Mouse (Mus musculus): ENCODE measurements around the gene Cbfa2t2. TPM values are rescaled to one million over a fixed set of nuclear protein-coding genes. Genes with fewer than 3 reads are reported as not detected.
"Not testable (repeated sequence)": the region's sequence is repeated elsewhere in the genome, so short reads cannot be mapped to it uniquely, and the experiment has no call there.

The Cbfa2t2 gene
- total and polyA plus RNA-seq, 2 experiments from 2014 or later = 31.9 to 41.8 TPM

DNA sequence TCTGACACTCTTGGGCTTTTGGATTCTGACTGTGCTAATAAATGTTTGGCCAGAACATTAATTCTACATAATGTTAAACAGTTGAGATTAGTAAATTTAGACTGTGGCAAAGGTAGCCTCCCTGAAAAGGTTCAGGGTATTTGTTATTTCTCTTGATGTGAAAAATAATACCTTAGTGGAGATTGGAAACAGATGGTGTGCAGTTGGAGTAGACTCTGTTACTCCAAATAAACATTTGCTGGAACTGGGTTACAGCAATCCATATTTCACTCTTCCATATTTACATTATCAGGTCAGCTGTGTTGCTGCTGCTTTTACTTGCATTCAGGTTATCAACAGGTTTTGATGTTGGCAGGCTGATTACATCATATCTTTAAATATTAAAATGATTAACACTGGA, 55.5 kb downstream of the Cbfa2t2 start:
- Histone ChIP-seq H3K27me3 (ENCODE audit: insufficient read depth, low read length) (no peaks in the 10 kb centered on the region), H3K4me3 (ENCODE audit: low read depth, low read length) (no peak overlapping the region), H3K36me3 (ENCODE audit: insufficient read depth) (no peaks in the 10 kb centered on the region), H3K9ac (no peak overlapping the region), H3K9me3 (ENCODE audit: low read length) (no peaks in the 10 kb centered on the region), H3K4me1 (ENCODE audit: insufficient read depth) (peaks cover 6% of the 10 kb centered on the region; the same call in 1 of the 2 replicates), H3K4me2 (ENCODE audit: low read depth) (no peak overlapping the region), H3K27ac (ENCODE audit: low read depth, low read length) (no peak overlapping the region)
- DNase-seq = no peak
- ATAC-seq = no peak
- TF ChIP-seq CTCF (IDR thresholded peaks at IDR 0.05; ENCODE audit: low read depth) = no peak

DNA sequence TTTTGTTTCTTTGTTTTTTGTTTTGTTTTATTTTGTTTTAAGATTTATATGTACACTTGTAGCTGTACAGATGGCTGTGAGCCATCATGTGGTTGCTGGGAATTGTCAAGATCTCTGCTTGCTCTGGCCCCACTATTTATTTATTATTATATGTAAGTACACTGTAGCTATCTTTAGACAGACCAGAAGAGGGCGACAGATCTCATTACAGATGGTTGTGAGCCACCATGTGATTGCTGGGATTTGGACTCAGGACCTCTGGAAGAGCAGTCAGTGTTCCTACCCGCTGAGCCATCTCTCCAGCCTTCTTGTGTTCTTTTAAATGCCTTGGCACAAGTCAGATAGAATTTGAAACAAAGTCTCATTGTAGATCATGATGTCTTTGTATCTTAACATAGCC, 57.3 kb downstream of the Cbfa2t2 start:
- ATAC-seq; H3K4me2 ChIP-seq (ENCODE audit: low read depth); H3K4me1 ChIP-seq (ENCODE audit: insufficient read depth); H3K9me3 ChIP-seq (ENCODE audit: low read length); H3K9ac ChIP-seq; DNase-seq; H3K27me3 ChIP-seq (ENCODE audit: insufficient read depth, low read length); H3K36me3 ChIP-seq (ENCODE audit: insufficient read depth); H3K4me3 ChIP-seq (ENCODE audit: low read depth, low read length); H3K27ac ChIP-seq (ENCODE audit: low read depth, low read length): not testable (repeated sequence)
- 48% methylated on average over 2 of the region's 2 CpGs for WGBS

DNA sequence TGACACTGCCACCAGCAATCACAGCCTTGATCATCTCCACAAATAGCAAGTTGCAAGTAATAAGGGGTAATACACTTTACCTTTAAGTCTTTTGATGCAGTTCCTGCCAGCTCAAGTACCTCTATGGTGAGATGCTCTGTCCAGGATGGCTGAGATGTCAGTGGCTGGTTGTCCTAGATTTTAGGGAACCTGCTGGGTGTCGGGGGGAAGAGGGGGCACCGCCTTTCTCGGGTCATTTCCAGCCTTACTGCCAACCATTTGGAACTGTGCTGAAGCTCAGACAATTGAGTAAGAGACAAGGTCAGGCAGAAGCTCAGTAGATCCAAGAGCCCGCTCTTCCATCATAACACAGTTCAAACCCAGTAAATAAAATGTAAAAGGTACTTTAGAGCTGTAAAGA, 58.7 kb downstream of the Cbfa2t2 start:
- Histone ChIP-seq H3K4me3 (ENCODE audit: low read depth, low read length) (no peak overlapping the region), H3K4me1 (ENCODE audit: insufficient read depth) (peaks cover 6% of the 10 kb centered on the region; the same call in 1 of the 2 replicates), H3K27ac (ENCODE audit: low read depth, low read length) (no peak overlapping the region), H3K4me2 (ENCODE audit: low read depth) (no peak overlapping the region), H3K9ac (no peak overlapping the region), H3K36me3 (ENCODE audit: insufficient read depth) (no peaks in the 10 kb centered on the region), H3K27me3 (ENCODE audit: insufficient read depth, low read length) (no peaks in the 10 kb centered on the region), H3K9me3 (ENCODE audit: low read length) (no peaks in the 10 kb centered on the region)
- no peak for TF ChIP-seq CTCF (IDR thresholded peaks at IDR 0.05; ENCODE audit: low read depth)
- ATAC-seq = no peak
- no peak for DNase-seq
- 96% methylated on average over 4 of the region's 4 CpGs for WGBS

DNA sequence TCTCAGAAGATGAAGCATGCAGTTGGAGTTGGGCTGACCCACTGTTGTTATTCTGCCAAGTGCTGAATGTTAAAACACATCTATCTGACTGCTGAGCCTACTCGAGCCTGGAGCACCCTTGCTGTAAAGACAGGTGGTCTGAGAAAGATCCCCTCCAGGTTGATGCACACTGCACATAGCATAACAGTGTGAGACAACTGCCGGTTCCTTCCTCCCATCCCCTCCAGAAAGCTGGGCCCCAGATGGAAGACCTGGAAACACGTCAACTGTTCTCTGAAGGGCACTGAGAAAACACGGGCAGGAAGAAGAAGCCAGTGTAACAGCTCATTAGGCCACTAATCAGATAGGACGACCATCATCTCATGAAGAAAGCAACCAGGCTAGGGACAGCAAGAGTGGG, 62.3 kb downstream of the Cbfa2t2 start:
- Histone ChIP-seq H3K27me3 (ENCODE audit: insufficient read depth, low read length) (no peaks in the 10 kb centered on the region), H3K4me3 (ENCODE audit: low read depth, low read length) (no peak overlapping the region), H3K36me3 (ENCODE audit: insufficient read depth) (no peaks in the 10 kb centered on the region), H3K9ac (no peak overlapping the region), H3K4me2 (ENCODE audit: low read depth) (no peak overlapping the region), H3K27ac (ENCODE audit: low read depth, low read length) (0 out of 2 replicates have a peak overlapping the region, but pooled peaks have one; percentile 9), H3K9me3 (ENCODE audit: low read length) (no peaks in the 10 kb centered on the region), H3K4me1 (ENCODE audit: insufficient read depth) (no peaks in the 10 kb centered on the region)
- no peak for TF ChIP-seq CTCF (IDR thresholded peaks at IDR 0.05; ENCODE audit: low read depth)
- ATAC-seq = no peak
- no peak for DNase-seq
- 46% methylated on average over 5 of the region's 5 CpGs for WGBS

DNA sequence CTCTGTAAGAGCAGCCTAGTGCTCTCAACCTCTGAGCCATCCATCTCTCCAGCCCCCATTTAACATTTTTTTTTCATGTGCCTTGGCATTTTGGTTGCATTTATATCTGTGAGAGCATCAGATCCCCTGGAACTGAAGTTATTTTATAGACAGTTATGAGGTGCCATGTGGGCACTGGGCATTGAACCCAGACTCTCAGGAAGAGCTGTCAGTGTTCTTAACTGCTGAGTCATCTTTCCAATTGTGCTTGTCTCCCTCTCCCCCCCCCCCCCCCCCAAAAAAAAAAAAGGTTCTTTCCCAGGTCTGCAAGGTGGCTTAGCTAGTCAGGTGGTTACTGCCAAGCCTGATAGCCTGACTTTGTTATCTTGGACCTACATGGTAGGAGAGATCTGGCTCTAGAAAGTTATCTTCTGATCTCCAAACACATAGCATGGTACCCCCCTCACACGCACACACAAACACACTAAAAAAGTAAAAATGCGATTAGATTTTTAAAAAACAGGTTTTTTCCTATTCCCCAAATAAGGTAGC, 63.5 kb downstream of the Cbfa2t2 start:
- H3K36me3 ChIP-seq (ENCODE audit: insufficient read depth) = peaks cover 3% of the 10 kb centered on the region; the same call in 1 of the 2 replicates
- H3K4me3 ChIP-seq (ENCODE audit: low read depth, low read length) = no peak overlapping the region
- ATAC-seq (no peak), DNase-seq (no peak)
- no peak overlapping the region for H3K4me2 ChIP-seq (ENCODE audit: low read depth)
- WGBS = 93% methylated on average over 2 of the region's 2 CpGs
- no peak overlapping the region for H3K9ac ChIP-seq
- no peaks in the 10 kb centered on the region for H3K27me3 ChIP-seq (ENCODE audit: insufficient read depth, low read length)
- H3K4me1 ChIP-seq (ENCODE audit: insufficient read depth) = no peaks in the 10 kb centered on the region
- H3K27ac ChIP-seq (ENCODE audit: low read depth, low read length) = no peak overlapping the region
- TF ChIP-seq CTCF (IDR thresholded peaks at IDR 0.05; ENCODE audit: low read depth) = no peak
- H3K9me3 ChIP-seq (ENCODE audit: low read length) = no peaks in the 10 kb centered on the region

DNA sequence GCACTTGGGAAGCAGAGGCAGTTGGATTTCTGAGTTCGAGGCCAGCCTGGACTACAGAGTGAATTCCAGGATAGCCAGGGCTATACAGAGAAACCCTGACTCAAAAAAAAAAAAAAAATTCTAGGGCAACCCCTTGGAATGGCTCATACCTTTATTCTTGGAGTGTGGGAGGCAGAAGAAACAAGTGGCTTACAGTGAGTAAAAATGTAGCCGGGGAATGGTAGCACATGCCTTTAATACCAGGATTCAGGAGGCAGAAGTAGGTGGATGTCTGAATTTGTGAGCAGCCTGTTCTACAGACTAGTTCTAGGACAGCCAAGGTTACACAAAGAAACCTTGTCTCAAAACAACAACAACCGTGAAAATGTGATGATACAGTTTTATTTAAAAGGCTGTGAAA, 64.5 kb downstream of the Cbfa2t2 start:
- H3K36me3 ChIP-seq (ENCODE audit: insufficient read depth) = peaks cover 7% of the 10 kb centered on the region; the same call in 1 of the 2 replicates
- WGBS = 90% methylated on average over 3 of the region's 3 CpGs
- no peak for ATAC-seq
- no peaks in the 10 kb centered on the region for H3K27me3 ChIP-seq (ENCODE audit: insufficient read depth, low read length)
- no peak for DNase-seq
- TF ChIP-seq CTCF (IDR thresholded peaks at IDR 0.05; ENCODE audit: low read depth) = no peak
- no peak overlapping the region for H3K9ac ChIP-seq
- H3K4me2 ChIP-seq (ENCODE audit: low read depth) = no peak overlapping the region
- H3K4me3 ChIP-seq (ENCODE audit: low read depth, low read length) = no peak overlapping the region
- H3K27ac ChIP-seq (ENCODE audit: low read depth, low read length) = no peak overlapping the region
- H3K4me1 ChIP-seq (ENCODE audit: insufficient read depth) = no peaks in the 10 kb centered on the region
- no peaks in the 10 kb centered on the region for H3K9me3 ChIP-seq (ENCODE audit: low read length)

DNA sequence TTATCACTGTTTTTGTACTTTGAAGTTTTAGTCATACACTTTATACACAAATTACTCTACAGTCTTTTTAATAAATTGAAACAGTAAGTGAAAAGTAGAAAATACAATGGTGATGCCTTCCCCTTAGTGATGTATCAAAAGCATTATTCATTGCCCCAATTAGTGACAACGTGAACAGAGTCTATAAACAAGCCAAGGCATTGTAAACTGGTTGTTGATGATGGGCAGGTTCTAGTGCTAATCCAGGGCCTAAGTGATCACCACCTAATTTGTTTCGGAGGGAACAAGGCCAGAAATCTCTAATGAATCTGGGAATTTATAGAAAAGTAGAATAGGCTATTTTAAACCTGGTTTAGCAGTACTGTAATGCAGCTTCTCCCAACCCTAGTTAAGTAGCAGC, 70.8 kb downstream of the Cbfa2t2 start:
- TF ChIP-seq CTCF (IDR thresholded peaks at IDR 0.05; ENCODE audit: low read depth) = no peak

More for the DNA sequence above, 70.8 kb downstream of the Cbfa2t2 start:
- no peak overlapping the region for H3K4me3 ChIP-seq (ENCODE audit: low read depth, low read length)
- H3K27ac ChIP-seq (ENCODE audit: low read depth, low read length) = no peak overlapping the region; the same call in 1 of the 2 replicates
- no peak for ATAC-seq
- no peaks in the 10 kb centered on the region for H3K4me1 ChIP-seq (ENCODE audit: insufficient read depth)
- no peak for DNase-seq
- no peaks in the 10 kb centered on the region for H3K27me3 ChIP-seq (ENCODE audit: insufficient read depth, low read length)
- no peaks in the 10 kb centered on the region for H3K9me3 ChIP-seq (ENCODE audit: low read length)
- H3K4me2 ChIP-seq (ENCODE audit: low read depth) = no peak overlapping the region
- no peak overlapping the region for H3K9ac ChIP-seq
- WGBS = 18% methylated on average over 2 of the region's 2 CpGs
- H3K36me3 ChIP-seq (ENCODE audit: insufficient read depth) = peaks cover 17% of the 10 kb centered on the region

All from forebrain, postnatal 0 days (tissue).